Mouse (Mus musculus) heart, adult 8-10 months (tissue): ENCODE measurements around the gene Samd7. TPM values are rescaled to one million over a fixed set of nuclear protein-coding genes. Genes with fewer than 3 reads are reported as not detected.
A peak's percentile ranks its signal among the peaks of the same experiment; 100 is the strongest.
"Not testable (repeated sequence)": the region's sequence is repeated elsewhere in the genome, so short reads cannot be mapped to it uniquely, and the experiment has no call there.

Source experiments
- DNase-seq: peaks from one replicate; pipeline ENCODE4 v3.0.0; 2022; ENCODE audit warnings: low spot score
- total RNA-seq, 4 experiments: library from RNA; stranded (reverse); gene quantifications; 2 replicates each; pipeline ENCODE4 v1.2.4; 2022

Gene Samd7
- not detected for total RNA-seq

DNA sequence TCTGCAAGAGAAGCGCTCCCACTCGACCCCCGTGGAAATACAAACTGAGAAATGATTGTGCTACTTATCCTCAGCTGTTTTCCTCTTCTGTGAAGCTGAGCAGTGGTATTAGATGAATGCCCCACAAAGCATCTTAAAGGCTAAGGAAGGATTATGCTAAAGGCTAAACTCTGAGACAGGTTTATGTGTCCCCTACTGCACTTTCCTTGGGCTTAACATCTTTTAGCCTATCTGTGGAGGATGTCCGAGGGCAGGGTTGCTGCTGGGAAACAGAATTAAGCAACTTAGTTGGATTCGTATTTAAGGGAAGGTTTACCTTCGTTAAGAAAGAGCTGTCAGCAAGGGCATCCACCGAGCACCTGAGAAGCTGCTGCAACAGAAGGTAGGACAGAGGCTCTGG lies at the start of gene Samd7:
Gene Samd7 (plus strand): TSS at position 288 of the 400 bp plus-strand sequence.
- no peak for DNase-seq

DNA sequence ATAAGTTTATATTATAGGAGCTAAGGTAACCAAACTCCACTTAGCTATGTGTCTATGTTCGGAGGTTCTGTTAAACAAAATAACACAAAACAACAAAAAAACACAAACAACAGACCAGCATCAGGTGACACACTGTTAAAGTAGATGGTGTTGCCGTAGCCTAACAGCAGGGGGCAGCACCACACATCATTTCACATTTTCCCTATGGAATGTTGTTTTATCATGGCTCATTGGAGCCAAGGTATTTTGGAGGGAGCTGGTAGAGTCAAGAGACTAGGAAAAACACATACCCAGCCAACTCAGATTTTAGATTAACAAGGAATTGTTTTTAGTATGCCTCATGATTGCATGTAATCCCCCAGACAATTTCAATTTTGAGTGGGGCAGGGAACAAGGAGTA lies 49.7 kb upstream of the Samd7 start:
- DNase-seq, result peak; percentile 28

DNA sequence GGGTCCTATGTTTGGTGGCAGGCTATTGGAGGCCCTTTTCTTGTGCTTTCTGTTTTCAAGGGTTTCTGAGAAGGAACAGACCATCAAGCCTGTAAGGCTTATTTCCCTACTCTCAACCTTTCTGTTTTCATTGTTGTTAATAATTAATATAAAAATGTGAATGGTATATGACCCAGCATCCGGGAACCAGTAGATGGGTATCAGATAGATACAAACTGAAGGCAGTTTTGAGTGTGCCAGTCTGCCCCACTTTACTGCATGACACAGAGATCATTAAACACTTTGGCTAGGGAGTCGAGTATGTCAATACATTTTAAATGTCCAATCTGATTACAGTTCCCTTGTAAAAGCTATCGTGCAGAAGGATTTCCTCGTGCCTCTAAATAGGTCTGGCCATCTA lies 48.2 kb upstream of the Samd7 start:
- no peak for DNase-seq

DNA sequence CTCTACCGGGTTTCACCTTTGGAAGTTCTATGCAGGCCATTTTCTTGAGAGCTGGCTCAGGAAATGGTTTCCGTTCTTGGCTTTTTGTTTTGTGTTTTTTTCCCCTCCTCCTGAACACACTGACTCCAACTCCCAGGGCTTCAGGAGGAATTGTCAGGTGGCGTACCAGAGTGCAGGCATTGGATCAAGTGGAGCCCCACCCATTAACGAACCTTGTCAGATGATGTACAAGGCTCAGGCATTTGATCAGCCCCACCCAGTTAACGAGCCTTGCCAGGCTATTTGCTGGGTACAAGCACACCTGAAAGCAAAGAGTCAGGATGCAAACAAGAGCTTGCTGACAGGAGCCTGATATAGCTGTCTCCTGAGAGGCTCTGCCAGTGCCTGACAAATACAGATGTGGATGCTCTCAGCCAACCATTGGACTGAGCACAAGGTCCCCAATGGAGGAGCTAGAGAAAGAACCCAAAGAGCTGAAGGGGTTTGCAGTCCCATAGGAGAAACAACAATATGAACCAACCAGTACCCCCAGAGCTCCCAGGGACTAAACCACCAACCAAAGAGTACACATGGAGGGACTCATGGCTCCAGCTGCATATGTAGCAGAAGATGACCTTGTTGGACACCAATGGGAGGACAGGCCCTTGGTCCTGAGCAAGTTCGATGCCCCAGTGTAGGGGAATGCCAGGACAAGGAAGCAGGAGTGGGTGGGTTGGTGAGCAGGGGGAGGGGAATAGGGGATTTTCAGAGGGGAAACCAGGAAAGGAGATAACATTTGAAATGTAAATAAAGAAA lies 46.2 kb upstream of the Samd7 start, which contains the start of gene Lrrc31:
Gene Lrrc31 (minus strand): TSS at position 133 of the 795 bp plus-strand sequence.
- DNase-seq, result not testable (repeated sequence)

DNA sequence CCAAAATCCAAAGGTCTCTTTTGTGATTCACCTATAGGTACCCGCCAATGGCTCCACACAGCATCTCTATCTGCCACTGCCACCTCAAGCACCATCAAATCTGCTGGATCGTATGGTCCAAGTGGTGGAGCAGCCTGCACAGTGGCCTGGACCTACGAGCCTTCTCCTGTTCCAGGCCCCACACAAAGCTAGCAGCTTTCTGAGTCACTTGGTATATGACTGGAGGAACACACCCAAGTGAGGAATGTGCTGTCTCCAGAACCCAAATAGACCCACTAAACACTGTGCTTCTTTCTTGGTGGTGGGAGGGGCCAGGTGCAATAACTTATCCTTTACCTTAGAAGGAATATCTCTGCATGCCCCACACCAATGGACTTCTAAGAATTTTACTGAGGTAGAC lies 40.1 kb upstream of the Samd7 start:
- no peak for DNase-seq

DNA sequence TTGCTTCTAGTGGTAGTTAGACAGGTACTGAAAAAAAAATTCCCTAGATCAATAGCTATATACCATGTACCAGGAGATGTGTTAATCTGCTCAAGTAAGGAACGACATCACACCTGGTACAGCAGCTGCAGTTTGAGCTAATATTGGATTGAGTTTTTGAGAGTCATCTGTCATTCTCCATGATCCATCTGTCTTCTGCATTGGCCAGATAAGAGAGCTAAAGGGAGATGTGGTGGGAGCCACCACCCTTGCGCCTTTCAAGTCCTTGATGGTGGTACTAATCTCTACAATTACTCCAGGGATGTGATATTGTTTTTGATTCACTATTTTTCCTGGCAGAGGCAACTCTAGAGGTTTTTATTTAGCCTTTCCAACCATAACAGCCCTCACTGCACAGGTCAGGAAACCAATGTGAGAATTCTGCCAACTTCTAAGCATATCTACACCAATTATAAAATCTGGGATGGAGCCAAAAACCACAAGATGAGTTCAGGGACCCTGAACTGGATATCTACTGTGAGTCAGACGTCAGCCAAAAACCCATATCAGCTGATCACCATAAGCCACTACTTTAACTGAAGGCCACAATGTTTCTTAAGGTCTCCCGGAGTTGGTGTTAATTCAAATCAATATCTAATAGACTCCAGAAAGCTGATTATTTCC lies 39.3 kb upstream of the Samd7 start:
- DNase-seq, result no peak

DNA sequence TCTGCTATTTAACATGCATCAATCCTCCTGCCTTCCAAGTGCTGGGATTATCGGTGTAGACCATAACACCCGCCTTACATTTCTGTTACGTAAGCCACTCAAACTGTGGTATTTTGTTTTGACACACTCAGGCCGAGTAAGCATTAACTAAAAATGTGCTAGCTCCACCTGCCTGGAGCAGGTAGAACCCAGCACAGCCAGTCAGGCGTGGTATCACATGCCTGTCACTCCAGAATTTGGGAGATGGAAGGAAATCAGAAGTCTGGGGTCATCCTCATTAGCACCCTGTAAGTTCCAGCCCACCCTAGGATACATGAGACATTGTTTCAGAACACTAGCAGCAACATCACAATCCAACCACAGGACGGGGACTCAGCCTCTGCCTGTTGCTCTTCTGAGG lies 35.9 kb upstream of the Samd7 start:
- no peak for DNase-seq

DNA sequence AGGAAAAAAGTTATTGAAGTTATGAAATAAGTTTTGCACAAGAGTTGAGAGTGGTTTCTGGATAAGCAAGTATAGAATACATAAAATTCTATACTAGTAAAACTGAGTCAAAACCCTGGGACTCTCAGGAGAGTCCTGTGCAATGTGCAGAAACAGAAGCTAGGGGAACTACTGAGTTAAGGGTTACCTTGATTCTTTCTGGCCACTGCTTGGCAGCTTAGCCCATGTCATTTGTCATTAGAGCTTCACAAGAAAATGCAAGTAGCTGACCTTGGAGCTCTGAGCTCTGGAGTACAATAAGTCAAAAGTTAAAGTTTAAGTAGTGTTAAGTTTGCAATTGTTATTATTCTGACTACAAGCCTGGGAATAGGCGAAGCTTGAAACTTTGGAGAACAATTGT lies 32.8 kb upstream of the Samd7 start:
- no peak for DNase-seq

DNA sequence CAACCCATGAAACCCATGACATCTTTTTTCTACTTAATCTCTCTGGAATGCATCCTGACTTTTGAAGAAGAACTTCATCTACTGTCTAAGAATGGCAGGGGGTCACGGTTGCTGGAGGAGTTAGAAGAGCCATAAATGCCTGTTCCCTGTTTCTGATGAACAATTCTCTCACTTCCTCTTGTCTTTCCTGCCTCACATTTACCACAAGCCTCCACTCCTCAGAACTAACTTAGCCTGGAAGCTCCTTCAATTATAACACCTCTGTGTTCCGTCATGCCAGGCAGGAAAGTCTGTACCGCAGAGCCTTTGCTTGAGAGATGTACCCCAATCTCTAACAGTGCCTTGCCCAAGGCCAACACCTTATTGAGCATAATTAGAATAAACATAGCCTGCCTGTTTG lies 27.4 kb upstream of the Samd7 start:
- no peak for DNase-seq

DNA sequence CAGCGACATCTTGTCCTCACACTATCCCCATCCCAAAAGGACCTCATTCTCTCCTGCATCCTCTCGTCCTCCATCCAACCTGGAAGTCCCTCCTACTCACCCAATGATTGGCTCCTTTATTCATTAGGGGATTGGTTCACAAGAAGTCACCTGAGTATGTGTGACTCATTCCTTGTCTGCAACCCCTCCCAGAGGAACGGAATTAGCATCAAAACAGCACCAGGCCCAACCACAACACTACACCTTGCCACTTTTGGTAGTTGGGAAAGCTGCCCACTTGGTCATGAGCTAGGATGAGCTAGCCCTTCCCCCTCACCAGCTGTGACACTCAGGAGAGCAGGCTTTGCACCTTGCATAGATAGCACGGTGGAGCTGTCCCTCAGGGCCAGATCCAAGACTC lies 24.1 kb upstream of the Samd7 start:
- no peak for DNase-seq

DNA sequence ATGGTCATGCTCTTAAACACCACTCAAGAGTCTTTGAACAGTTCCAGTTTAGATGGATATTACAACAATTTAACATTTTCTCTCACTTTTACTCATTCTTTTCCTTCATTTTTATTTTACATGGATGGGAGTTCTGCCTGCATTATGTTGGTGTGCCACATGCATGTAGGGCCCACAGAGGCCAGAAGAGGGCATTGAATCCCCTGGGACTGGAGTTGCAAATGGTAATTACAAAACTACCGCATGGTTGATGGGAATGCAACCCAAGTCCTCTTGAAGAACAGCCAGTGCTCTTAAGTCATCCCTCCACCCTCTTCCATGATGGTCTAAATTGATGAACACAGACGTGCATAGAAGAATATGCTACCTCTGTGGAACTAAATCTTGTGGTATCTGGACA lies 23.6 kb upstream of the Samd7 start:
- no peak for DNase-seq

DNA sequence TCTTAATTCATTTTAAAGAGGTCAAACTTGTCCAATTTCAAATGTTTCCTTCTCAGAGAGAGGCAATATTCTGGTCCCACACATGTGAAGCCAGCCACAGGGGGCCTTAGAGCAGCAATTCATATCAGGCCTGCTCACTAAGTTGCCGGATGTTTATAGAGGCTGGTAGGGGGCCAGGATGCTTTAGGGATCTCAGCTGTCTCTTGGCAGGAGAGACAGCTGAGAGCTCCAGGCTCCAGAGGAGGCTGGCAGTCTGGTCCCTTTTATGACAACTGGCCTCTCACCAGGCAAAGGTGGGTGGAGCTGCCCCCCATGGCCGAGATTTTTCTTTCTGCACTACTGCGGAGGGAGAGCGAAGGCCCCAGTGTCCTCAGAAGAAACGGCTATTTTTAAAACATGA lies 22.9 kb upstream of the Samd7 start:
- DNase-seq, result no peak

DNA sequence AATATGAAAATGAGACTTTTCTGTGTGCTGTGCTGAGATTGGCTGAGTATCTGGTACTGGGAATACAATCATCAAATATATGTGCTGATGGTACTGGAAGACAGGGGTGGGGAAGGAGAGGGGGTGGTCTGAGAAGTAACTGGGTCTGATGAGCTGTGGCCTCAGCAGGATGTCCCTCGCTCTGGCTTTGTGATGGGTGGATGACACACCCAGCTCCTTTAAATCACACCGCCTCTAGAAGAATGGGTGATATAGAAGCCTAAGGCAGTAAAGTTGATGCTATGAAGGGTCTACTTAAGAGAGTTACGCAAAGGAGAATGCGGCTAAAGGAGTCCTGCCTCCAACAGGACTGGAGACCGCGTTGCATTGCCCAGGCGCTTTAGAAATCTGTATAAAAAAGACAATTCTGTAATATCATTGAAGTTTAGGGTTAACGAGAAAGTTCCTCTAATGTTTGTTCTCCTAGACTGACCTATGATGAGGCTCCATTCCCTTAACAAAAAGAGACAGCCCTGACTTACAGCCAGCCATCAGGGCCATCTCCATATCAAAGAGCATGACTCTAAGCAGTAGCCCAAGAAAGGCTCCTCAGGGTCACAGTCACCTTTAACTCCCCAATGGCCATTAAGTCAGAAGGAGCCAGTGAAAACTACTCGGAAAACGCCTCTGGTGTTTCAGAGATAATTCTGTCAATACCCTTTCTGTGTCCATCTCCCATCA lies 21.8 kb upstream of the Samd7 start:
- no peak for DNase-seq

DNA sequence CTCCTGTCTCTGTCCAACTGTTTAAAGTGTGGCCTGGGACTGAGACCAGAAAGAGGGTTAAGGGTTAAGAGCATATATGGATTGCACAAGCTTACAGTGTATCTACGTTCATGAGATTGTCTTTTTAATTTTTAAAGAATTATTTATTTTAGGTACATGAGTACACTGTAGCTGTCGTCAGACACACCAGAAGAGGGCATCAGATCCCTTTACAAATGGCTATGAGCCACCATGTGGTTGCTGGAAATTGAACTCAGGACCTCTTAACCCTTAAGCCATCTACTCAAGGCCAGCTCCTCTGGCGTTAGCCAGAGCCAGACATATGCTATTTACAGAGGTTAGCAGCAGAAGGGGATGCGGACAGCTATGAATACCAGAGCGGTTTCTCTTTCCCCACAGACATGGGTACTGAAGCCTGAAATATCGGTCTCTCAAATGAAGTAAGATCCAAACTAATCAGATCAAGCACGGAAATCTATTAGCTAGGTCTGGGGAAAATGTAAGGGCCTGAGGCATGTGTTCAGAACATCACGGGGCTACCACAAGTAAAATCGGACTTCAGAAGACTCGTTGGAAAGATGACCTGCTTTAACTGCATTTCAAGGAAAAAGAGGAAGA lies 21.1 kb upstream of the Samd7 start:
- DNase-seq, result no peak

DNA sequence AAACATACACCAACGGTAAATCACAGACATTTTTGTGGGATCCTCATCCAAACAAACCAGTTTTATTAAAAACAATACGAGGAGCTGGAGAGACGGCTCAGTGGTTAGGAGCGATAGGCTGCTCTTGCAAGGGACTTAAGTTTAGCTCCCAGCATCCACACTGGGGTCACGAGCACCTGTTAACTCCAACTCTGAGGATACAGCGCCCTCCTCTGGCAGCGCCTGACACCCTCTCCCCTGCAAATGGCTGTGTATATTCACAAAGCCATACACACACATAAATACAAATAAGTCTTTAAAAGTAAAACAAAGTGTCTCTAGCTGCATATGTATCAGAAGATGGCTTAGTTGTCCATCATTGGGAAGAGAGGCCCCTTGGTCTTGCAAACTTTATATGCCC lies 20.6 kb upstream of the Samd7 start:
- DNase-seq, result no peak

DNA sequence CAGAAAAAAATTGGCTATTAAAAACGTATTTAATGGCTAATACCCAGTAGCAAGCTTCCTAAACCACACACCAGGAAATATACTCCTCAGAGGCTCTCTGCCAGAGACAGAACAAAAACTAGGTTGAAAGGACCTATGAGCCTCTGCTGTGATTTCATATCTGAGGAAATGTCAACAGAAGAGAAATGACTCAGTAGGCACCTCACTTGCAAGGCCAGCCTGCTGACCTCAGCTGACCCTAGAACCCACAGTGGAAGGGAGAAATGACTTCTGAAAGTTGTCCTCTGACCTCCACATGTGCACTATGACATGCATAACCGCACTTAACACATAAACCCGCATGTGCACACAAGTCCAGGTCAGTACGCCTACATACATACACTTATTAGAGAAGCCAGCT lies 18.9 kb upstream of the Samd7 start:
- DNase-seq, result no peak

DNA sequence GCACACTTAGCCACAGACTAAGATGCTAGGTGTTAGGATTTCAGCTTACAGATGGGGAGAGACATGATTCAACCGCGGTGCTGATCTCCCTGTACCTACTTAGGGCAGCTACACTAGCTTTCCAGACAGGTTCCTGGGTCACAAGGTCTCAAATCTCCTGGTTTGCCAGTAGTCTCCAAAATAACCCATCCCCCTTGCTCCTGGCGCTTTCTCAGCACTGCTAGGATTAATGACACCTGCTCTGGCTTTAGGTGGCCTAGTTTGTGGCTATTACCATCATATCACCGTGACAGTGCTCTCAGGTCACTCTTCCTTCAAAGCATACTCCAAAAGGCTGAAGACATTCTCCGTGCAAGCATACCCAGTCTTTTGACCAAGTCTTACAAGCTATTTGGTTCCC lies 17.0 kb upstream of the Samd7 start:
- DNase-seq, result no peak

DNA sequence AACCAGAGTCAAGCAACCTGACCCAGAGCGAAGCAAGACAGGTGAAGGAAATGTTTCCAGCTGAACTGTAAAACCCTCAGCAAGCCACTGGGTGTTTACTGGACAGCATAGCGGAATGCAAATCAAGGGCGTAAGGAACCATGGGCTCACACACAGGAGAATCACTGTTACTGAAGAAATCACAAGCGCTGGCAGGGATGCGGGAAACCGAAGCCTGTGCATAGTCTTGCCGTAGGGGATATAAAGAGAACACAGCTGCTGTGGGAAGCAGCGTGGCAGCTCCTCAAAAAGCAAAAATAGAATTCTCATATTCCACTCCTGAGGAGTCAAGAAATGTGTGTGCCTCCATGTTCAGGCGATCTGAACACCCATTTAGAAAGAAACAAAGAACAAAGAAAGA lies 9.3 kb upstream of the Samd7 start:
- DNase-seq, result no peak

DNA sequence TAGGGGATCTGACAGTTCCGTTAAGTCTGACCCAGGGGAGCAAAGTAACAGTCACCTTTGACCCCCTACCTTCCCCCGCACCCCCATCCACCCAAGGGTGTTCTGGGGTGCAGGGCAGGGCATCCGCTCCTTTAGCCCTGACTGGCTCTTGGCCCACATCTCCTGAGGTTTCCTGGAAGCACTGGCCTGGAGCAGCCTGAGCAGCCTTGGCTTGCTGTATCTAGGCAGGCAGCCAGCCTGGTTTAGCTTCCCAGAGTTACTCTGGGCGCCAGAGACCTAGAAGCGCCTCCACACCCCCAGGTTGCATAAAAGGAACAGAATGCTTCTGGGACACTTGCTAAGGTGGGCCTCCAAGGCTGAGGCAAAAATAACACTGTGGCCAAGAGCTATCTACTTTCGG lies 4.8 kb upstream of the Samd7 start:
- DNase-seq, result peak; percentile 17

DNA sequence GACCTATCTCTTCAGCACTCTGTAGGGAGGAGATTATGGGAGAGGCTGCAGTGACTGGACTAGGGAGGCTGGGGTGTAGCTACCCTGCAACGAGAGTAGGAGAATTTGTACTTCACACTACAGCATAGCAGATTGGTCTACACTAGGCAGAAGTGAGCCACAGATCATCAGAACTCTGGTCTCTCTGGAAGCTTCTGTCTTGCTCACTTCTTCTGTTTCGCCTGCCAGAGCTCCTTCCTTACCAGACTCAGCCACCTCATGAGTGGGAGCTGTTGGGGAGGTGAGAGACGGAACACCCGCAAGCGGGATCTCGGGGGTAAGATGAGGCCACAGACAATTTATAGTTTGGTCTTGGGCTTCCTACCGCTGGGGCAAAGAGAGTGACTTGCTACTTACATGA lies 3.2 kb upstream of the Samd7 start:
- no peak for DNase-seq

DNA sequence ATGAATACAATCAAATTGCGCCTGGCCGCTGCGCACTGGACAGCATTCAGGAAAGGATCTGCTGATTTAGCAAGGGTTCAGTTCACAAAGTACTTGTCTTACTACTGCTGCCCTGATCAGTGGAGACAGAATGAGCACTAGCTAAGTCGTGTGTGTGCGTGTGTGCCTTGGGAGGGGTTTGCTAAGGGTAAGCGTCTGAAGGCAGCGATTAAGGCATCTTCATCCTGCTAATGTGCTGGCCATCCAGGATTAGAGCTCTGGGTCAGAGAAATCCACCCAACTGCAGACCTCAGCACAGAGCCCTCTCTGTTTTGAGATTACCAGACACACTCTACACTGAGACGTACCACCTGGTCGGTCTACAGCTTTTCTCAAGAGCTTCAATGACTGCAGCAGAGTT lies 2.2 kb downstream of the Samd7 start:
- DNase-seq, result no peak

DNA sequence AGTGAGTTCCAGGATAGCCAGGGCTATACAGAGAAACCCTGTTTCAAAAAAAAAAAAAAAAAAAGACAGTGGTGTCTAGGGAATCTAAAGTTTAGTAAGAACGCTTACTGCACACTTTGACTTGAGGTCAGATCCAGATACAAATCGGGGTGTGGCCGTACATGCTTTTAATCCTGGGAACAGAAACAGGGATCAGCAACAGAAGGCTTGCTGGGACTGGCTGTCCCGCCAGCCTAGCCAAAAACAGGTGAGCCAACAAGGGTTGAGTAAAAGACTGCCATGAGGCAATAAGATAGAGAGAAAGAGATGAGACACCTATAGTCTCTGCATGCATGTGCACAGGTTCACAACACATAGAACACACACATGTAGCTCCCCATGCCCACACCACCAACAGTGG lies 8.6 kb downstream of the Samd7 start:
- no peak for DNase-seq
